Mouse (Mus musculus): ENCODE data around the gene Gemin7. TPM values are rescaled to one million over a fixed set of nuclear protein-coding genes. Genes with fewer than 3 reads are reported as not detected.

Gene Gemin7
- polyA plus RNA-seq, 1 experiment: 52.0 TPM

- Histone ChIP-seq H3K27ac (ENCODE audit: insufficient read depth, low read depth, low read length) (peak overlapping the region; percentile 17; the same call in 1 of the 2 replicates), H3K4me1 (ENCODE audit: control insufficient read depth, insufficient read depth, low read length) (peaks cover 12% of the 10 kb centered on the region), H3K4me3 (ENCODE audit: insufficient read depth, low read length) (peak overlapping the region; percentile 63)
- TF ChIP-seq POLR2A (IDR thresholded peaks at IDR 0.05; ENCODE audit: borderline replicate concordance, low read depth, low read length): no peak
- TF ChIP-seq CTCF (IDR thresholded peaks at IDR 0.05; ENCODE audit: low read depth, low read length): no peak
Measured at GRCm38 (mm10) chr7:19577877-19578414, 551 bp upstream of the Gemin7 start.

- Histone ChIP-seq H3K4me1 (ENCODE audit: control insufficient read depth, insufficient read depth, low read length) (peaks cover 18% of the 10 kb centered on the region), H3K27ac (ENCODE audit: insufficient read depth, low read depth, low read length) (no peak overlapping the region), H3K4me3 (ENCODE audit: insufficient read depth, low read length) (no peak overlapping the region)
- TF ChIP-seq CTCF (IDR thresholded peaks at IDR 0.05; ENCODE audit: low read depth, low read length) (no peak), POLR2A (IDR thresholded peaks at IDR 0.05; ENCODE audit: borderline replicate concordance, low read depth, low read length) (no peak)
Measured at GRCm38 (mm10) chr7:19575559-19575958, 1.8 kb downstream of the Gemin7 start.

- peaks cover 18% of the 10 kb centered on the region for H3K4me1 ChIP-seq (ENCODE audit: control insufficient read depth, insufficient read depth, low read length)
- peak overlapping the region; percentile 66 for H3K4me3 ChIP-seq (ENCODE audit: insufficient read depth, low read length)
- TF ChIP-seq CTCF (IDR thresholded peaks at IDR 0.05; ENCODE audit: low read depth, low read length): no peak
- TF ChIP-seq POLR2A (IDR thresholded peaks at IDR 0.05; ENCODE audit: borderline replicate concordance, low read depth, low read length): no peak
- peak overlapping the region; percentile 57; the same call in 1 of the 2 replicates for H3K27ac ChIP-seq (ENCODE audit: insufficient read depth, low read depth, low read length)
Measured at GRCm38 (mm10) chr7:19573776-19574140, 3.6 kb downstream of the Gemin7 start.

- H3K4me1 ChIP-seq (ENCODE audit: control insufficient read depth, insufficient read depth, low read length): peaks cover 15% of the 10 kb centered on the region
- H3K27ac ChIP-seq (ENCODE audit: insufficient read depth, low read depth, low read length): peak overlapping the region; percentile 73
- no peak for TF ChIP-seq CTCF (IDR thresholded peaks at IDR 0.05; ENCODE audit: low read depth, low read length)
- TF ChIP-seq POLR2A (IDR thresholded peaks at IDR 0.05; ENCODE audit: borderline replicate concordance, low read depth, low read length): no peak
- H3K4me3 ChIP-seq (ENCODE audit: insufficient read depth, low read length): peak overlapping the region; percentile 66
Measured at GRCm38 (mm10) chr7:19572926-19573775, 4.2 kb downstream of the Gemin7 start.

GRCm38 (mm10) chr7:19569647-19570046 is 7.7 kb downstream of the Gemin7 start:
- no peak overlapping the region for H3K27ac ChIP-seq (ENCODE audit: insufficient read depth, low read depth, low read length)
- peaks cover 11% of the 10 kb centered on the region for H3K4me1 ChIP-seq (ENCODE audit: control insufficient read depth, insufficient read depth, low read length)
- no peak overlapping the region for H3K4me3 ChIP-seq (ENCODE audit: insufficient read depth, low read length)
- TF ChIP-seq CTCF (IDR thresholded peaks at IDR 0.05; ENCODE audit: low read depth, low read length): no peak
- TF ChIP-seq POLR2A (IDR thresholded peaks at IDR 0.05; ENCODE audit: borderline replicate concordance, low read depth, low read length): no peak

- TF ChIP-seq POLR2A (IDR thresholded peaks at IDR 0.05; ENCODE audit: borderline replicate concordance, low read depth, low read length) (no peak), CTCF (IDR thresholded peaks at IDR 0.05; ENCODE audit: low read depth, low read length) (no peak)
- Histone ChIP-seq H3K27ac (ENCODE audit: insufficient read depth, low read depth, low read length) (no peak overlapping the region), H3K4me3 (ENCODE audit: insufficient read depth, low read length) (no peak overlapping the region), H3K4me1 (ENCODE audit: control insufficient read depth, insufficient read depth, low read length) (peaks cover 6% of the 10 kb centered on the region)
Measured at GRCm38 (mm10) chr7:19567426-19567825, 10.0 kb downstream of the Gemin7 start.

- no peak for TF ChIP-seq CTCF (IDR thresholded peaks at IDR 0.05; ENCODE audit: low read depth, low read length)
- TF ChIP-seq POLR2A (IDR thresholded peaks at IDR 0.05; ENCODE audit: borderline replicate concordance, low read depth, low read length): no peak
- no peak overlapping the region for H3K4me3 ChIP-seq (ENCODE audit: insufficient read depth, low read length)
- H3K4me1 ChIP-seq (ENCODE audit: control insufficient read depth, insufficient read depth, low read length): no peaks in the 10 kb centered on the region
- no peak overlapping the region for H3K27ac ChIP-seq (ENCODE audit: insufficient read depth, low read depth, low read length)
Measured at GRCm38 (mm10) chr7:19565803-19566202, 11.6 kb downstream of the Gemin7 start.

GRCm38 (mm10) chr7:19564455-19564854 is 12.9 kb downstream of the Gemin7 start:
- peaks cover 7% of the 10 kb centered on the region for H3K4me1 ChIP-seq (ENCODE audit: control insufficient read depth, insufficient read depth, low read length)
- no peak for TF ChIP-seq POLR2A (IDR thresholded peaks at IDR 0.05; ENCODE audit: borderline replicate concordance, low read depth, low read length)
- TF ChIP-seq CTCF (IDR thresholded peaks at IDR 0.05; ENCODE audit: low read depth, low read length): 0 out of 2 replicates have a peak, but pooled peaks have one; percentile 8
- H3K4me3 ChIP-seq (ENCODE audit: insufficient read depth, low read length): no peak overlapping the region
- no peak overlapping the region for H3K27ac ChIP-seq (ENCODE audit: insufficient read depth, low read depth, low read length)

GRCm38 (mm10) chr7:19563884-19564283 is 13.5 kb downstream of the Gemin7 start:
- TF ChIP-seq POLR2A (IDR thresholded peaks at IDR 0.05; ENCODE audit: borderline replicate concordance, low read depth, low read length) (no peak), CTCF (IDR thresholded peaks at IDR 0.05; ENCODE audit: low read depth, low read length) (no peak)
- Histone ChIP-seq H3K27ac (ENCODE audit: insufficient read depth, low read depth, low read length) (no peak overlapping the region), H3K4me3 (ENCODE audit: insufficient read depth, low read length) (no peak overlapping the region), H3K4me1 (ENCODE audit: control insufficient read depth, insufficient read depth, low read length) (peaks cover 12% of the 10 kb centered on the region)
